Mouse (Mus musculus) olfactory bulb, adult 2 months (tissue): ENCODE data around the gene Crebbp.

Experiments
- CTCF ChIP-seq: fragments of 200-500 bp; IDR thresholded peaks from 2 replicates; pipeline ENCODE4 v1.5.1; 2012; ENCODE audit warnings: low read depth, mild to moderate bottlenecking, low read length, moderate library complexity; ENCODE audit not compliant: insufficient read depth
- POLR2A ChIP-seq: fragments of 200-500 bp; IDR thresholded peaks from 2 replicates; pipeline ENCODE4 v1.6.1; 2012; ENCODE audit warnings: mild to moderate bottlenecking, low read depth, low read length, moderate library complexity; ENCODE audit not compliant: insufficient read depth

- TF ChIP-seq CTCF (no peak), POLR2A (no peak)
Observed at GRCm38 (mm10) chr16:4034476-4034875, 179.3 kb downstream of the Crebbp start.
